Mouse (Mus musculus) testis, adult 10 weeks (tissue): ENCODE data around the gene Atp8b3. TPM values are rescaled to one million over a fixed set of nuclear protein-coding genes. Genes with fewer than 3 reads are reported as not detected.

Experiments used
- polyA plus RNA-seq: library from polyadenylated mRNA; stranded (reverse); fragments of 350-450 nt; fragmentation: Illumina TruSeq; extraction: RNeasy Lipid Tissue Mini Kit (QIAGEN cat#74804); gene quantifications from one replicate; pipeline ENCODE4 v1.2.3, GENCODE M21; 2014; ENCODE audit warnings: low read depth, low replicate concordance

Atp8b3 gene
- polyA plus RNA-seq: 218 TPM

GRCm38 (mm10) chr10:80538710-80539394 is at the start of gene Atp8b3:
Gene Atp8b3 (minus strand): TSS chr10:80539124.

GRCm38 (mm10) chr10:80577195-80578130 is 38.5 kb upstream of the Atp8b3 start, which contains the start of gene Klf16:
Gene Klf16 (minus strand): TSS chr10:80577321.

GRCm38 (mm10) chr10:80561116-80561944 is 22.4 kb upstream of the Atp8b3 start, which contains the start of gene Rexo1:
Gene Rexo1 (minus strand): TSS chr10:80561560.

GRCm38 (mm10) chr10:80494732-80495131 is 44.2 kb downstream of the Atp8b3 start, which contains the start of gene Onecut3:
Gene Onecut3 (plus strand): TSS chr10:80494835.

Other genes starting within 250 kb of the Atp8b3 start
- gene Rps15, start 246.7 kb downstream of the Atp8b3 start, polyA plus RNA-seq: 0.57 TPM
- not detected for gene Apc2, start 243.1 kb downstream of the Atp8b3 start, polyA plus RNA-seq
- 0.62 TPM for gene 2310011J03Rik, start 218.6 kb downstream of the Atp8b3 start, polyA plus RNA-seq
- 3.3 TPM for gene Pcsk4, start 209.6 kb downstream of the Atp8b3 start, polyA plus RNA-seq
- gene Reep6, start 209.2 kb downstream of the Atp8b3 start, polyA plus RNA-seq: 35.5 TPM
- gene Adamtsl5, start 190.7 kb downstream of the Atp8b3 start, polyA plus RNA-seq: 0.31 TPM
- not detected for gene Plk5, start 182.7 kb downstream of the Atp8b3 start, polyA plus RNA-seq
- gene Mex3d, start 151.5 kb downstream of the Atp8b3 start, polyA plus RNA-seq: 15.6 TPM
- 0.49 TPM for gene Mbd3, start 139.6 kb downstream of the Atp8b3 start, polyA plus RNA-seq
- gene Uqcr11, start 132.3 kb downstream of the Atp8b3 start, polyA plus RNA-seq: not detected
- 1.1 TPM for gene Tcf3, start 105.5 kb downstream of the Atp8b3 start, polyA plus RNA-seq
- not detected for gene Onecut3, start 44.3 kb downstream of the Atp8b3 start, polyA plus RNA-seq
- gene Rexo1, start 22.4 kb upstream of the Atp8b3 start, polyA plus RNA-seq: 1.9 TPM
- 1.7 TPM for gene Klf16, start 38.2 kb upstream of the Atp8b3 start, polyA plus RNA-seq
- not detected for gene Abhd17a, start 51.2 kb upstream of the Atp8b3 start, polyA plus RNA-seq
- 0.88 TPM for gene Scamp4, start 63.7 kb upstream of the Atp8b3 start, polyA plus RNA-seq
- gene Adat3, start 63.8 kb upstream of the Atp8b3 start, polyA plus RNA-seq: not detected
- not detected for gene Gm49322, start 66.9 kb upstream of the Atp8b3 start, polyA plus RNA-seq
- 6.7 TPM for gene Csnk1g2, start 83.7 kb upstream of the Atp8b3 start, polyA plus RNA-seq
- 0.13 TPM for gene Btbd2, start 117.9 kb upstream of the Atp8b3 start, polyA plus RNA-seq
- 1.7 TPM for gene Mknk2, start 139.0 kb upstream of the Atp8b3 start, polyA plus RNA-seq
- 2.6 TPM for gene Mob3a, start 162.9 kb upstream of the Atp8b3 start, polyA plus RNA-seq
- 20.6 TPM for gene Izumo4, start 163.1 kb upstream of the Atp8b3 start, polyA plus RNA-seq
- 18.3 TPM for gene Ap3d1, start 203.1 kb upstream of the Atp8b3 start, polyA plus RNA-seq
- 7.6 TPM for gene Dot1l, start 216.1 kb upstream of the Atp8b3 start, polyA plus RNA-seq